Mouse (Mus musculus): ENCODE results near the gene Adprh. TPM values are rescaled to one million over a fixed set of nuclear protein-coding genes. Genes with fewer than 3 reads are reported as not detected.
"Not testable (repeated sequence)": the region's sequence is repeated elsewhere in the genome, so short reads cannot be mapped to it uniquely, and the experiment has no call there.

Adprh gene
- polyA plus RNA-seq, 1 experiment = 61.6 TPM

- no peak for DNase-seq (ENCODE audit: extremely low spot score in 1 of 2, low spot score in 1 of 2)
These were observed 14.8 kb upstream of the Adprh start for GRCm38 (mm10) chr16:38467091-38467916.

GRCm38 (mm10) chr16:38466089-38466488 is 13.6 kb upstream of the Adprh start:
- no peak for DNase-seq (ENCODE audit: extremely low spot score in 1 of 2, low spot score in 1 of 2)

- DNase-seq (ENCODE audit: extremely low spot score in 1 of 2, low spot score in 1 of 2) = no peak
These were observed 10.8 kb upstream of the Adprh start for GRCm38 (mm10) chr16:38463305-38463704.

- no peak for DNase-seq (ENCODE audit: extremely low spot score in 1 of 2, low spot score in 1 of 2)
These were observed 9.7 kb upstream of the Adprh start for GRCm38 (mm10) chr16:38462161-38462560.

- no peak for DNase-seq (ENCODE audit: extremely low spot score in 1 of 2, low spot score in 1 of 2)
These were observed 9.2 kb upstream of the Adprh start for GRCm38 (mm10) chr16:38461749-38462148.

- no peak for DNase-seq (ENCODE audit: extremely low spot score in 1 of 2, low spot score in 1 of 2)
These were observed 7.5 kb upstream of the Adprh start for GRCm38 (mm10) chr16:38459990-38460389.

GRCm38 (mm10) chr16:38458600-38459280 is 6.2 kb upstream of the Adprh start:
- DNase-seq (ENCODE audit: extremely low spot score in 1 of 2, low spot score in 1 of 2) = no peak

- DNase-seq (ENCODE audit: extremely low spot score in 1 of 2, low spot score in 1 of 2) = no peak
These were observed 4.5 kb upstream of the Adprh start for GRCm38 (mm10) chr16:38456812-38457567.

GRCm38 (mm10) chr16:38455511-38456418 is 3.3 kb upstream of the Adprh start, which contains the start of gene Cd80:
Gene Cd80, plus strand, starts transcription at chr16:38455561.
- DNase-seq (ENCODE audit: extremely low spot score in 1 of 2, low spot score in 1 of 2) = no peak

- DNase-seq (ENCODE audit: extremely low spot score in 1 of 2, low spot score in 1 of 2) = no peak
These were observed 2.2 kb upstream of the Adprh start for GRCm38 (mm10) chr16:38454533-38455254.

- DNase-seq (ENCODE audit: extremely low spot score in 1 of 2, low spot score in 1 of 2) = no peak
These were observed 1.4 kb upstream of the Adprh start for GRCm38 (mm10) chr16:38453952-38454351.

- no peak for DNase-seq (ENCODE audit: extremely low spot score in 1 of 2, low spot score in 1 of 2)
These were observed 675 bp upstream of the Adprh start for GRCm38 (mm10) chr16:38453203-38453553.

GRCm38 (mm10) chr16:38451421-38452205 is 890 bp downstream of the Adprh start:
- no peak for DNase-seq (ENCODE audit: extremely low spot score in 1 of 2, low spot score in 1 of 2)

GRCm38 (mm10) chr16:38450707-38451106 is 1.8 kb downstream of the Adprh start:
- DNase-seq (ENCODE audit: extremely low spot score in 1 of 2, low spot score in 1 of 2) = no peak

GRCm38 (mm10) chr16:38448458-38448857 is 4.0 kb downstream of the Adprh start:
- no peak for DNase-seq (ENCODE audit: extremely low spot score in 1 of 2, low spot score in 1 of 2)

GRCm38 (mm10) chr16:38447366-38447765 is 5.1 kb downstream of the Adprh start:
- no peak for DNase-seq (ENCODE audit: extremely low spot score in 1 of 2, low spot score in 1 of 2)

GRCm38 (mm10) chr16:38446141-38446540 is 6.4 kb downstream of the Adprh start:
- DNase-seq (ENCODE audit: extremely low spot score in 1 of 2, low spot score in 1 of 2) = not testable (repeated sequence)

GRCm38 (mm10) chr16:38445576-38445975 is 6.9 kb downstream of the Adprh start:
- DNase-seq (ENCODE audit: extremely low spot score in 1 of 2, low spot score in 1 of 2) = no peak

GRCm38 (mm10) chr16:38445046-38445445 is 7.5 kb downstream of the Adprh start:
- DNase-seq (ENCODE audit: extremely low spot score in 1 of 2, low spot score in 1 of 2) = no peak
